Mouse (Mus musculus): Measurements from ENCODE around the gene Brinp3. TPM values are rescaled to one million over a fixed set of nuclear protein-coding genes. Genes with fewer than 3 reads are reported as not detected.

Gene Brinp3
- polyA plus RNA-seq (2017; shearing (Covaris generic)): not detected

DNA sequence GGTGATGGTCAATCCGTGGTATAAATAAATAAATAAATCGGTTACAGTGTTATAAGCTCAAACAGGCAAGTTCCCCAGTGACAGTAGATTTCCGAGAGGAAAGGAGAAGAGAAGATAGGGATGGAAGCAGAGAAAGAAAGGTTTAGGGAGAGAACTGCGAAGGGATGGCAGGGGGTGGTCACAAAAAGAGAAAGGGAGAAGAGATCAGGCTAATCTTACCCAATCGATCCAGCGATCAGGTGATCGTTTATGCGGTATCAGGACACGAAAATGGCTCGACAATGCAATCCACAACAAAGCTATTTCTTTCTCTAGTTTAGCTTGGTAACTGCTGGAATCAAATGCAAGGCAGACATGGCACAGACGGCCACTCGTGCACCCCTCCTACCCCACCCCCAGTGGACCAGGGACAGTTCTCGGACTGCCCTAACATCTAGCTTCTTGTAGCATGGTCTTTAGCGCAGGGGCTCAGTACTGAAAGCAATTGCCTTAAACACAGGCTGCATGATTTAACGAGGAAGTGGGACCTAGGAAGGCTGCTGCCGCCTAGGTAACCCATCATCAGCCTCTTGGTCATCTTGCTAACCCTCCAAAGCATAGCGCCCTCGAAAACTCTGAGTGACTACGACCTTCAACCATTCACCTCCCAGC lies at the start of gene Brinp3:
Gene Brinp3, plus strand, starts transcription at position 80 of the 651 bp plus-strand sequence.

